Mouse (Mus musculus) telencephalon, adult 2 months (tissue): Measurements from ENCODE around the gene Phlda3.
A peak's percentile ranks its signal among the peaks of the same experiment; 100 is the strongest.

Experiments
- DNase-seq: peaks from one replicate; pipeline ENCODE4 v3.0.0-alpha.2; 2011; ENCODE audit warnings: low read depth, low spot score

The Phlda3 gene

DNA sequence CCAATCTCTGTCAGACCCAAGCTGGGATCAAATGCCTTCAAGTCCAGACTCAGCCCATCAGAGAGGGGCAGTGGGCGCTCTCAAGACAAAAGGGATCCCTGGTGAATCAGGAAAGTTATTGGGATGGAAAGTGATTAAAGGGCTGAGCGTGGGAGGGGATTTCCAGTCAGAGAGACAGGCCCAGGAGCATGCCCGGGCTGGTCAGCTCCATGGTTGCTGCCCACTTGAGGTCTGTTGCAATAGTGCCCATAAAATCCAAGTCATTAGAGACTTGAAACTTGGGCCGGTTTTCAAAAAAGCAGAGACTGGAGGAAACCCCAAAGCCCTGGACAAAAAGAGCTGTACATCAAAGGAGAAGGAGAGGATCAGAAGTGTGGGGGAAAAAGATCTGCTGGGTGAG is 6.2 kb upstream of the Phlda3 start:
- DNase-seq, result no peak

DNA sequence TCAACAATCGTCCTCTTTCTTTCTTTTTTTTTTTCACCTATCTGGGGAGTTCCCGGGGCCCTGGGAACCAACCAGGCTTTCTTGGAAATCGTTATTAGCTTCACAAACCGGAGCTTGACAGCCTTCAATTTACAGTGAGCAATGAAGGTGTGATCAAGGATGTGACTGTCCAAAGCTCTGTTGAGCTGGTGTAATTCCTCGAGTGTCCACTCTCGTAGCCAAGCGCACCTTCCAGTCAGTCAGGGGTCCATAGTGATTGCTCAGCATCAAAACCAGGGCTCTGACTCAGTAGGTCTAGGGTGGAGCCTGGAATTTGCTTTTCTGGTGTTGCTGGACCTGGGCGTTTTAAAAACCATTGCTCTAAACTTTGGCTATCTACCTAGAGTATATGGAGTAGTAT is 5.7 kb upstream of the Phlda3 start:
- DNase-seq, result no peak

DNA sequence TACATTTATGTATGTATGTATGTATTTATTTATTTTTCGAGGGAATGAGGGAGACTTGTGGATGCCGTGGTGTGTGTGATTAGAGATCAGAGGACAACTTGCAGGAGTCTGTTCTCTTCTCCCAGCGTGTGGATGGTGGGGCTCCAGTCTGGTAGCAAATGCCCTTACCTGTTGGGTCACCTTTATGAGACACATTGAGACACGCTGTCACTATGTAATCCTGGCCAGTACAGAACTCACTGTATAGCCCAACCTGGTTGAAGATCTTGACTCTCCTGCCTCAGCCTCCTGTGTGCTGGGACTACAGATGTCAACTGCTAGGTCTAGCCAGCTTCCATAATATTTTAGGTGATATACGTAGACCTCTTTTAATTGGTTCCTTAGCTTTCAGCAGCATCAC is 4.2 kb upstream of the Phlda3 start:
- no peak for DNase-seq

DNA sequence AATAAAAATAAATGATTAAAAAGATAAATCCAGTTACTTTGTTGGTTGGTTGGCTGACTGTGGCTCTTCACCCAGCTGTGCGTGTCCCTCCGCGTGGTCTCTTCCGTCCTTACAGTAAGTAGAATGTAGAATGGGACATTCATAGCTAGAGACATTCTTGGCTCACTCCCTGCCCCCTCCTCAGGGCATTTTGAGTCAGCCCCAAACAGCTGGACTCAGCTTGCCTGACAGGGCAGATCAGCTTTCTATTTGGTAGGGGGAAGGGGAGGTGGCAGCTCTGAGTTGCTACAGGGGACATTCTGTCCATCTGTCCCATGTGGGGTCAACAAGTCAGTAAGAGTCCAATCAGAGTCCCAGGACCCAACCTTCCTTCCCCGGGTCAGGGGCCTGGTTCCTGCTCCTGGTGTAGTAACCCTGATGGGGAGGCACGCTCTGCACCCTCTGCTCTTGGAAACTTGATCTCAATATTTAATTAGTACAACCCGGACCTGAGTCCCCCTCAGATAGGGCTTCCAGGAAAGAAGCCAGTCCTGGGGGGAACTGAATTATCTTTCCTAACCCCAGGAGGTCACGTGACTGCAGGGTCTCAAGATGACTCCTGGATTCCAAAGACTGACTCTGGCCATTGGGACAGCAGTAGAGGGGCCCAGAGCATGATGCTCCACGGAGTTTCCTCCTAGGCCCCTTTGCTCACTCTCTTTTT is 2.3 kb upstream of the Phlda3 start:
- no peak for DNase-seq

DNA sequence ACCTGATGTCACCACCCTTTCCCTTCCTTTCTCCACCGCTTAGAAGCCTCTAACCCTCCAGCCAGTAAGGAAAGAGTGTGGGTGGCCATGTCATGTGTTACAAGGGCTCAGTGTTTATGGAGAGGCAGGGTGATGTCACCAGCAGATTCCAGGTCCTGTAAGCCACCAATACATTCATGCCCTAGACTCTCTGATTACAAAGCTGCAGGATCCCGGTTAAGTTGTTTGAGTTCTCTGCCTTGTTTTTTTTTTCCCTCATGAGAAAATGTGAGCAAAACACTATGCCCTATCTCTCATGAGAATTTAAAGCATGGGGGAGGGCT is 1.8 kb upstream of the Phlda3 start:
- no peak for DNase-seq

DNA sequence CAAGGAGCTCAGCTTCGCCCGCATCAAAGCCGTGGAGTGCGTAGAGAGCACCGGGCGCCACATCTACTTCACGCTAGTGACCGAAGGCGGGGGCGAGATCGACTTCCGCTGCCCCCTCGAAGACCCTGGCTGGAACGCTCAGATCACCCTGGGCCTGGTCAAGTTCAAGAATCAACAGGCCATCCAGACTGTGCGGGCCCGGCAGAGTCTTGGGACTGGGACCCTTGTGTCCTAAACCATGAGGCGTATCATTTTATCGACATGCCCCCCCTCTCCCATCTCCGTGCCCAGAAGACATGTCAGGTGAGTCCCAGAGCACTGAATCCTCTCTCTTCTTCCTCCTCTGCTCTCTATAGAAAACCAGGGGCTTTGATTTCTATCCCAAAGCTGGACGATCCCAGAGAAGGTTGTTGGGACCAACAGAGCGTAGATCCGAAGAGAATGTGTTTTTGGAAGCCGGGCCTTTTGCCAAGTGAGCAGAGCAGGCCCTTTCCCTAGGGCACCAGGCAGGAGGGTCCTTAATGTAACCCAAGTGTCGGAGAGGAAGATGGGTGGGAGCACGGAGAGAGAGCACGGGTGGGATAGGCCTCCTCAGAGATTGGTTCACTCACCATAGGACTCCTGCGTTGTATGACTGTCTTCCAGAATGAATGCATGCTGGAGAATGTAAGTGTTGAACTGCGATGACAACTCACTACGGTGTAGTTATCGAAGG is 830 bp downstream of the Phlda3 start:
- no peak for DNase-seq

DNA sequence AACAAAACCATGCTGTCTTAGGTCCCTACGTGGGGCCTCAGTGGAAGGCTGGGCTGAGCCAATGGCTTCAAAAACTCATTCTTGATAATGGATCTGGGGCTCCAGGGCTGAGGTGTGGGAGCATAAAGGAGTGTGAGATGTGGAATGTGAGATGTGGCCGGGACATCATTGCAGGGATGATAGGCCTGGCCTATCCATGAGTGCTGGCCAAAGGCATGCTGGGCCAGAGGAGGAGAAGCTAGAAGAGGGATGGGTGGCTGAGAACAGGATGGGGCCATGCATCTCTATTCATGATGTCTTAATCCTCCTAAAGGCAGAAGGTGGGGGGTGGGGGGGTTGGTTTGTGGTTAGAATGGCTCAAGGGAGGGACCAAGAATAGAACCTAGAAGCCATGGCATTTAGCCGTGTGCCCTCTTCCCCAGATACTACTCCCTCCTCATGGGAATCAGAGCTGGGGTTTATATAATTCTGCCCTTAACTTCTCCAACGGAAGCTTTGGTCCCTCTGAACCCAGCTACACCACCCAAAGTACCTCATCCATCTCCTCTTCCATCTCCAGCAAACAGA is 1.5 kb downstream of the Phlda3 start:
- no peak for DNase-seq

DNA sequence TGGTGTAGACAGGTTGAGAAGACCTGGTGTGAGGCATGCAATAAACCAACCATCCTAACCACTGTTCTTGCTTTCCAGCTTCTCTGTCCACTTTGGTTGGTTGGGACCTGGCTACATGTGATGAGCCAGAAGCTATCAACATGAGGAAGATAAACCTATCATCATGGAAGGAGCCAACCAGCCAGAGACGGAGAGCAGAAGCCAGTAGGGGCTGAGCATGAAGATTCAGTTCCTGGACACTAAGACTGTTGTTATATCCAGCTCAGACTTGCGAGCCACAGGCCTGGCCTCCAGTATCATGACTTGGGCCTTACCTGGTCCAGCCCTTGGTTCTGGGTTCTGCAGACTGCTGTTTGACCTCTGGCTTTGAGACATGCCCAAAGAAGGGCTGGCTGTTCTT is 2.5 kb downstream of the Phlda3 start:
- no peak for DNase-seq

DNA sequence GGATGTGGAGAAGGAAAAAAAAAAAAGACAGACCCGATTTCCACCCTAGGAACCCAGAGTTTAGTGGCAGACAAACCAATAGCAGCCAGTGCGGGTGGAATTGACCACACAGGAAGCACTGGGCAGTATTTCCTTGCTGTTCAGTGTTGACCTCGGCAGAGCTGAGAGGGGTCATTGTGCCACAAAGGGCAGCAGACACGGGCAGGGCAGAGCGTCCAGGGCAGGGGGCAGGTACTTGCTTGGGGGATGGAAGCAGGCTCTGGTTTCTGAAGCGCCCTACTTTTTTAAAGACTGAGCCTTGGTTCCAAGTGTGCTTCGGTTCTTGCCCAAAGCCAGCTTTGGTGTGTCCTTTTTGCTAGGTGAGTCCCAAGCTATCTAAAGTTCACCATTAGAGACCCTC is 4.3 kb downstream of the Phlda3 start:
- DNase-seq, result no peak

DNA sequence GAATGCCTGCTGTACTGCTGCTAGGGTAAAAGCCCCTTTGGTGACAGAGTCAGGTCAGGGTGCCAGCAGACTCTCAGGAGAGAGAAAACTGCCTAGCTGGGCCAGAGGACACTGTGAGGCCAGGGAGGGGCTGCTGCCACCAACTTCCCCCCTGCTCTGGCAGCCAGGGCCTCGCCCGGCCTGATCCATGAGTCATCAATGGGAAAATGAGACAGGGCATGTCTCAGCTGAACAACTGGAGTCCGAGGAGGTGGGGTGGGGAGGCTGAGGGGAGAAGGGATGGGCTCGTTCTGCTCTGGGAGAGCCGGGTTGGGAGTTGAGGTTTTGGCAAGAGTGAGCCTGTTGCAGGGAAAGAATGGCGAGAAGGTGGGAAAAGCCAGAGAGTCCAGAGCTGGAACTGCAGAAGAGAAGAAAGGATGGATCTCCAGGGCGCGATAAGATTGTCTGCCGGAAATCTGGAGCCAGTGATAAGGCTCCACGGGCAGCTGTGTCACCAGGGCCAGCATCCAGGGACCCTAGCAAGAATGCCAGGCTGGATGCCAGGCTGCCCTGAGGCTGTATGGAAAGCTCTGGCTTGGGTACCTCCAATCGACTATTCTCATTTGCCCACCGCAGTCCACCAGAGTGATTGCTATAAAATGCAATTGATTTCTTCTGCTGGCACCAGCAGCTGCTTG is 5.1 kb downstream of the Phlda3 start:
- no peak for DNase-seq

DNA sequence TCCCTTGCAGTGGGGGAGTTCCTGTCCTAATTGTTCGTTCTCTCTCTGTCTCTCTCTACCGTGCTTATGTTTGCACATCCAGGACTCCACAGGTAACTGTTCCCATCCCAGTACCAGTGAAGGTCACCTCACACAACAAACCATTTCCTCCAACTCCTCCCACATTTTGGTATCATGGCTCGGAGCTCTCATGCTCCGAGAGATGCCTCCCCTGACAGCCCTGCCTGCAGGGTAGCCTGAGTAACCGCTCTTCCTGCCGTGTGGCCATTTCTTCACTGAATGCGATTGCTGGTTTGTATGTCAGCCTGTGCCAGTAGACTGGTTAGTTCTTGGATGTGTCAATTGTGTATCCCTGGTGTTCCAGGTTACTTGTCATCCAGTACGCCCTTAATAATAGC is 5.7 kb downstream of the Phlda3 start:
- no peak for DNase-seq

DNA sequence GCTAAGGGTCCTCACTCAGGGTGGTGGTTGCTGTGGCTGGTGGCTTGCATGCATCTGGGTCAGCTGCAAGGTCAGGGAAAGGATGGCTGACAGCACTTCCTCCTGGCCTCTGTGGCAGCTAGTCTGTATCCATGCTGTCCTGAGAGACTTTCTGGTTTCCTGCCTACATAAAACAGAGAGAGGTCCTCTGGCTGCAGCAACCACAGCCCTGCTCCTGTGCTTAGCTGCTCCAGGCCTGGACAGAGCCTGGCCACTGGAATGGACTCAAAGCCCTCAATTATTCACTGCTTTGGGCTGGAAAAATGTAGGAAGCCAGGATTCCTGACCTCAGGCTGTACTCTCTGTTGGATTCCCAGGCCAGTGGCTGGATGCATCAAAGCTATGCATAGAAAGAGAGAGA is 10.7 kb downstream of the Phlda3 start:
- no peak for DNase-seq

DNA sequence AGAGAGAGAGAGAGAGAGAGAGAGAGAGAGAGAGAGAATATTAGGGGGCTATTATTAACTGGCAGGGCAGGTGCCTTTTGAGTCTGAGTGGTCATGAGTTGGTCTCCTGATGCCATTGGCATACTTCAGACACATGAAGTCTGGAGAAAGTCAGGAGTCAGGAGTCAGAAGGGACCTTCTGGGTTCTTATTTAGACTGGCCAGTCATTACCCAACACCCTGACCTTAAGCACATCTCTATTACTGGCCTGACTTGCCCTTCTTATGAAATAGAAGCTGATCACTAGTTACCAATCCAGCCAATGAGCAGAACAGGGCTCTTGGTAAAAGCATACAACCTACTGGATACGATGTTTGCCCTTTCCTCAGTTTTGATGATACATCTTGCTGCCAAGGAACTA is 11.1 kb downstream of the Phlda3 start:
- DNase-seq, result no peak

DNA sequence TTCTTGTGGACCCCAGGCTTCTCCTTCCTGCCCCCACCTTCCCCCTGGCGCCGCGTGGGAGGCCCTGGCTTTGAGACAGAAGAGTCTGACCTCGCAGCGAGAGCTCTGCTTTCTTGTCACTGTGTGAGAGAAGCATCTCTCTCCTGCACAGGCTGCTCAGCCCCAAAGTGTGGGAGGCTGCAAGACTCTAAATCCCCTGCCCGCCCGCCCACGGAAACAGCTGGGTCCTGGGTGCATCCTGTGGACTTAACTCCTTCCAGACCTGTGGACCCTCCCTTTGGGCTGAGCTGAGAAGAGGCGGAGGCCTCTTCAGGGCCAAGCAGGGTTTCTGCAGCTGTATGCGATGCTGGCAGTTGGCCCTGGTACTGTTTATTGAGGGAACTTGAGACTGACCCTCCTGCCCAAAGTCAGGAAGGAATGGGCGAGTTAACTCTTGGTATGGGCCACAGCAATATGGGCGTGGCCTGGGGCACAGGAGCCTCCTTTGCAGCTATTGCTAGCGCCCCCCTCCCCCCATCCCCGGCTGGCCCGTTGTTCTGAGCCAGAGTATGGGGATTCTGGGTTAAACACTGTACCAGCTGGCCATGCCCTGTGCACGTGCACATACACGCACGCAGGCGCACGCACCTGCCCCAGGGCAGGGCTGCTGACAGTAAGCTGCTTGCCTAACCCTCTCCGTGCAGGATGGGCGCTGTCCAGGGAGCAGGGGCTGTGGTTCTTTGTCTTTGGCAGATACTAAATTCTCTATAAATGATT is 13.0 kb downstream of the Phlda3 start, which contains the start of gene Tnni1:
Tnni1 (plus strand) TSS at position 655 of the 756 bp plus-strand sequence.
- no peak for DNase-seq

DNA sequence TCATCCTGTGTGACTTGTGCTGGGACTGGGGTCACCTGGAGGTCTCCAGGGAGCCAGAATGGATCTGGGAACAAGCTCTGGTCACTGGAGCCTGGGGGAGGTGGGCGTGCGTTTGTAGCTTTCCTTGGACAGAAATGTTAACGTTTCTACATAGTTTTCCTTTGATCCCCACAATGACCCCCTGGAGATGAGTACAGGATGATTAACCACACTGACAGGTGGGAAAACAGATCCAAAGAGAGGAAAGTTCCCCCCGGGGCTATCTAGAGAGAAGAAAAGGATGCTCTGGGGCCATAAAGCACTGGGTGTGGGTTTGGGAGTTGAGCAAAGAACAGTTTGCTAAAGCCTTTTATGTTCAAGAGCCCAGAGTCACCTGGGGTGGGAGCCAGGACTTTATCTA is 14.7 kb downstream of the Phlda3 start:
- no peak for DNase-seq

DNA sequence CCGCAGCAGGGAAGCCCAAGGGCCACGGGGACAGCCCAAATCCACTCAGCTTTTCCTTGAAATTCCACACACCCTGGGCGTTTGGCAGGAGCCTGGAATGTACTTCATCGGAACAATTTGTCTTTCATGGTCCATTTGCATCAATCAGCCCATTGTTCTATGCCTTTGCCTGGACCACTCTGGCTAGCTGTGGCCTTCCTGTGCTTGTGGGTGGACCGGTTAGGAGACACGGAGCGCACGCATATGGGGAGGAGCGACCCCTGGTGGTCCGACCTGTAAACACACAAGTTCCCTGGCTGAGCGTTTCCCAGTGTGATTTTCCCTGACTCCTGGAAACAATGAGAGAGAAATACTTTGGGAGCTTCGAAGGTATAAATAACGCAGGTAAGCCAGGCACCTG is 15.3 kb downstream of the Phlda3 start:
- peak; percentile 64 for DNase-seq

DNA sequence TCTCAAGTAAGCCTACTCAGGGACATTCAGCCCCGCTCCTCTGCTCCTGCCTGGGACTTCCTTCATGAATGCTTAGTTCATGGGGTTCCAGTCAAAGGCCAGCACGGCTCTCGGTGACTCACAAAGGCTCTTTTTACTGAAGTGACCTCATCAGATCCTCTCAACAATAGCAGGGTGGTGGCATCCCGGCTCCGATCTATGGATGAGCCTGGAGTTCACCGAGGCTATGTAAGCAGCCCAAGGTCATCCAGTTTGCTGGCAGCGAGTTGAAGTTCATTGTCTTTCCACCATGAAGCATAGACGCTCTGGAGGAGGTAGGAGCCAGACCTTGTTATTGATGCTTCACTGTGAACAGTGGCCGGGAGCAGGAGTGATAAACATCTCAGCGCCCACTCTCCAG is 16.9 kb downstream of the Phlda3 start:
- DNase-seq, result peak; percentile 59

DNA sequence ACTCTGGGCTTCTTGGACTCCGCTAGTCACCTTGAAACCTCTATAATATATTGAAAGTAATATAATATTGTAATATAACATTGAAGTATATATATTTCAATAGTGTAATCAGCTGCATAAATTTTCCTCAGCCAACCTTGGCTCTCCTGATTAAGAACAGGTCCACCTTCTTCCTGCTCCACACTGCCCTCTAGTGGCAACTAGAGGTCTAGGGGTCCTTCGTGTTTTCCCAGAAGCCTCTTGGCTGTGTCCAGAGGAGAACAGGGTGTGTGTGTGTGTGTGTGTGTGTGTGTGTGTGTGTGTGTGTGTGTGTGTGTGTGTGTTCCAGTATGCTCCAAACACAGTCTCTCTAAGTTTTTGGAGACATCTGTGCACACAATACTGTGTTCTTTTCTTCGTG is 21.9 kb downstream of the Phlda3 start:
- DNase-seq, result no peak

DNA sequence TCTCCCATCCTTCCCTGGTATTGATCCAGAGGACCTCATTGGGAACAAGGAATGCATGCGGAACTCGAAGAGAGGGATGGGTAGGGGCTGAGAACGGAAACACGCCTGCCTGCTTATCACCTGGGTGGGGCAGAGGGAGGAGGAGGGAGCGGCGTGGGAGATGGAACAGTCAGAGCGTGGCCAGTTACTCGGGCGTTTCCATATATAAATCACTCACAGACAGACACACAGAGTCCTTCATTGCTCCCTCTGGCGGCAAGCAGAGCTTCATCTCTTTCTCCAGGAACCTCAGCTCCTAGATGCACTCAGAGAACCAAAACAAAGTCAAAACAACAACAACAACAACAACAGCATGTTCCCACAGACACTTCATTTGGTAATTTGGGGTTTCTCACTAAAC is 22.8 kb downstream of the Phlda3 start:
- DNase-seq, result no peak

DNA sequence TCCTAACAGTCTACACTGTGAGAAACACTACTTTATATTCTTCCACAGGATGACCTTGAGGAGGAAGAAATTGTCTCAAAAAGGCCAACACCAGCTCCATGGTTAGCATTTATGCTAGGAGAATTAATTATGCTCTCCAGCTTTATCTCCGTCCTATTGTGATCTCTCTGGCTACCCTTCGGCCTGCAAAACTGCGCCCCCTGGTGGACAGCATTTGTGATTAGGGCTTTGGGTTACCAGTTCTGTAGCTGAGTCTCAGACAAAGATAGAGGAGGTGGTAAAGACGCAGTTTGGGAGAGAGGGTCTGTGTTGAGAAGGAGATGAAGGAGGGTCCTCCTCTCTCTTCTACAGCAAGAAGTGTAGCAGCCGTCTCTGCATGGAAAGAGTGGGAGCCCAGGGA is 23.9 kb downstream of the Phlda3 start:
- DNase-seq, result no peak

DNA sequence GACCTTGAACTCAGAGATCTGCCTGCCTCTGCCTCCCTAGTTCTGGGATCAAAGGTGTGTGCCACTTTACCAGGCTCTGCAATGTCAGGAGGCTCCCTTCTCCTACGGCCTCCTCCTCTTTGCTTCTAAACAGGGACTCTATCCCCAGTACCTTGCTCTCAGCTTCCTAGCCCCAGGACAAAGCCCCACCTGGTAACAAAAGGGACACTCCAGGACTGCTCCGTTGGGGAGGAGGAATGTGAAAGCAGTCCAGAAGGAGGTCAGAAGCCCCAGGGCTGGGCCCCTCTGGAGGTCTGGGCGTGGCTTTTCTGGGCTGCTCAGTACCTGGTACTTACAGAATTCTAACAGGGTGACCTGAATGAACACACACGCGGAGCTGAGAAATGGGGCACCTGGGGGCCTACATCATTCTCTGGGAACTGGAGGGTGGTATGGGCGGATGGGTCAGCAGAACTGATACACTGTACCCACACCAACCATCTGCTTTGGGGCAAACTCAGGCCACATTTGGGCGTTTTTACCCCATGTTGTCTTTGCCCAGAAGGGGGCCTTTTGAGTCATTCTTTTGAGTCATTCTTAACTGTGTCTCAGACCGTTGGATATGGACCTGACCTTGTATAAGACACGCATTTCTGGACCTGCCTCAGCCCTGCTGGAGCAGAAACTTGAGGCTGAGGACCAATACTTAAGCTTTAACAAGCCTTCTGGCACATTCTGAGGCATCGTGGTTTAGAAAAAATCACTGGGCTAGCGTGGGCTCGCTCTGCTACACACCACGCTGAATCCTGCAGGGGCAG is 26.4 kb downstream of the Phlda3 start:
- no peak for DNase-seq
